In the genomic region with DNA sequence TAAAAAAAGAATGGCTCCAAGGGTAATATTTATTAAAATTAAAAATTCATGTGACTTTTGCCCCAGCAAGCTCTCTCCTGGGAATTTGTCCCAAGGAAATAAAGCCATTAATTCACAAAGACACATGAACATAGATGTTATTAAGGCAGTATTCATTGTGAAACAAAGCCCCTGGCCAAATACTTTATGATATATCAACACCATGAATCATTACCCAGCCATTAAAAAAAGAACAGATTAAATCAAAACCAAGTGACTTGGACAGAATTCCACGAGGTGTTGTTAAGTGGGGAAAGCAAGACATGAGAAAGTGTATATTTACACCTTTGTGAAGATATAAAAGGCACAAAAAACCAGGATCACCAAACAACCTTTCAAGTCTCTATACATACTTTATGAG, we compare ENCODE assay signal across 17 mouse cellular contexts.
"Had no signal": no experiment of that assay in that cellular context is flagged by ENCODE, and none has a peak within 500 bp of the region (broad histone marks: within the 10 kb centered on the region; RNA-seq: fewer than 3 reads in every experiment).

No protein-coding gene starts in this region.

- H3K36me3 ChIP-seq: liver, embryonic 13.5 days; stomach, embryonic 15.5 days had no signal

- H3K27ac ChIP-seq: left cerebral cortex, adult 2 months; liver, embryonic 13.5 days; stomach, embryonic 15.5 days had no signal

- H3K27me3 ChIP-seq: liver, embryonic 13.5 days; stomach, embryonic 15.5 days had no signal

- H3K9ac ChIP-seq: liver, embryonic 13.5 days; stomach, embryonic 15.5 days had no signal

- H3K9me3 ChIP-seq: liver, embryonic 13.5 days; stomach, embryonic 15.5 days had no signal

- H3K4me2 ChIP-seq: liver, embryonic 13.5 days; midbrain, embryonic 11.5 days; stomach, embryonic 15.5 days had no signal

- DNase-seq: kidney, adult 2 months; kidney, postnatal 14 days; layer of hippocampus, adult 9-11 months; layer of hippocampus, postnatal 36 days; liver, embryonic 13.5 days; lung, adult 2 months; lung, postnatal 14 days; lung, postnatal 4 days; midbrain, embryonic 14.5 days; retina, postnatal 1 day; right cerebral cortex, postnatal 25 days; spleen, adult 18-20 months; thymus, adult 18-20 months; thymus, postnatal 36 days had no signal

- H3K4me1 ChIP-seq: liver, embryonic 13.5 days; stomach, embryonic 15.5 days had no signal

- H3K4me3 ChIP-seq: left cerebral cortex, adult 2 months; liver, embryonic 13.5 days; stomach, embryonic 15.5 days had no signal
